Mouse (Mus musculus) kidney, adult 2 months (tissue): ENCODE data around the gene Gtf2h4. TPM values are rescaled to one million over a fixed set of nuclear protein-coding genes. Genes with fewer than 3 reads are reported as not detected.

Experiments used
- DNase-seq: peaks from one replicate; pipeline ENCODE4 v3.0.0; 2021
- H3K27ac ChIP-seq: fragments of 200-500 bp; 2 replicates; pipeline ENCODE4 v1.5.1; 2012; ENCODE audit warnings: low read depth, low read length, control low read depth, inconsistent platforms; ENCODE audit not compliant: insufficient read depth
- H3K27me3 ChIP-seq: fragments of 200-500 bp; replicated peaks from 2 replicates; pipeline ENCODE4 v1.6.1; 2012; ENCODE audit warnings: mild to moderate bottlenecking, moderate library complexity, low read length, inconsistent platforms; ENCODE audit not compliant: control insufficient read depth, insufficient read depth
- H3K36me3 ChIP-seq: fragments of 200-500 bp; 2 replicates; pipeline ENCODE4 v1.6.1; 2012; ENCODE audit warnings: mild to moderate bottlenecking, moderate library complexity, low read length, inconsistent platforms; ENCODE audit not compliant: control insufficient read depth, insufficient read depth
- H3K4me1 ChIP-seq: fragments of 200-500 bp; 2 replicates; pipeline ENCODE4 v1.6.1; 2011; ENCODE audit warnings: low read length; ENCODE audit not compliant: control insufficient read depth, insufficient read depth
- H3K4me3 ChIP-seq: fragments of 200-500 bp; 2 replicates; pipeline ENCODE4 v1.5.1; 2011; ENCODE audit warnings: mild to moderate bottlenecking, low read depth, low read length, control low read depth; ENCODE audit not compliant: insufficient read depth
- CTCF ChIP-seq: fragments of 200-500 bp; conservative IDR thresholded peaks from 2 replicates; pipeline ENCODE4 v1.5.1; 2011; ENCODE audit warnings: low read depth, mild to moderate bottlenecking, control low read depth, low read length, moderate library complexity, mixed read lengths; ENCODE audit not compliant: insufficient read depth, insufficient read length
- POLR2A ChIP-seq: fragments of 200-500 bp; IDR thresholded peaks from one replicate; pipeline ENCODE4 v1.6.1; 2011; ENCODE audit warnings: low read depth, low read length, control low read depth
- WGBS: fragments of 180-500 bp; shearing (Covaris S2); methylation state at CpG from one replicate; pipeline ENCODE4 v1.1.7; 2018; 5-methylcytosine and 5-hydroxymethylcytosine counted together
- polyA plus RNA-seq: library from polyadenylated mRNA; depleted of rRNA; stranded (reverse); fragments of >200 nt; gene quantifications from 2 replicates; pipeline ENCODE4 v1.2.3, GENCODE M21; 2012

The Gtf2h4 gene
- polyA plus RNA-seq, 1 experiment = 29.1 TPM

DNA sequence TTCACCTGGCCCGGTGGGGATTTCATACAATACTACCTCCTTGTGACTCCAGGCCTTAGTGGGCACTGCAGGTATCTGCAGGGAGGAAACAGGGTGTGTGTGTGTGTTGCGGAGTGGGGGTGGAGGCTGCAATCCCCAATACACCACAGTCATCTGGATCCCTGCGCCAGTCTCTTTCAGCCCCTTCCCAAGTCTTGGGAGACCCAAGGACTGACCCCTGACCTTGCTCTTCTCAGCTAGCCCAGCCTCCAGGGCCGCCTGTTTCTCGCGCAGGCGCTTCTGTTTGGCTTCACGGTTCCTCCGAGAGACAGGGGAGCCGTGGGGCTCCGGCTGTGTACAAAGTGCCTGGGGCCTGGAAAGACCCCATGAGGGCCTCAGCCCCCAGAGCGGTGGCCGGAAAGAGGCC, 6.7 kb downstream of the Gtf2h4 start:
- Histone ChIP-seq H3K27me3 (no peaks in the 10 kb centered on the region), H3K4me3 (peak overlapping the region; percentile 81), H3K27ac (0 out of 2 replicates have a peak overlapping the region, but pooled peaks have one; percentile 8), H3K4me1 (no peaks in the 10 kb centered on the region), H3K36me3 (no peaks in the 10 kb centered on the region)
- TF ChIP-seq CTCF = no peak
- no peak for TF ChIP-seq POLR2A
- 4% methylated on average over 13 of the region's 13 CpGs for WGBS
- DNase-seq = no peak

DNA sequence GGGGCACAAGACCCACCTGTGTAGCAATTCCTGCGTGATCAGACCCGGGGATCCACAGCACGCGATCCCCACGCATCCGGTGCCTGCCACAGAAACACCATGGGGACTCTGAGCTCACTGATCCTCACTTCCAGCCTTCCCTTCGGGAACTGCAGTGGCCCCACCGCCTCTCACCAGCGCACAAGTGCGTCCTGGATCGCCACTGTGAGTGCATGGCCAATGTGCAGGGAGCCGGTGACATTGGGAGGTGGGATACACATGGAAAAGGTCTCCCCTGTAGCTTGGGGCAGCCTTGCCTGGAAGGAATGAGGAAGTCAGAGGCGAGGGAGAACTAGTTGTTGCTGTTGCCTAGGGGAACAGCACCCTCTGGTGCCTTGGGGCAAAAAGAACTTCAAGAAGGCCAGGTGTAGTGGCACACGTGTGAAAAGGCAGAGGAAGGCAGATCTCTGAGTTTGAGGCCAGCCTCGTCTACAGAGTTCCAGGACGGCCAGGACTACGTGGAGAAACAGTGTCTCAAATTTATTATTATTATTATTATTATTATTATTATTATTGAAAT, 7.5 kb downstream of the Gtf2h4 start:
- Histone ChIP-seq H3K4me1 (no peaks in the 10 kb centered on the region), H3K4me3 (no peak overlapping the region), H3K36me3 (no peaks in the 10 kb centered on the region), H3K27me3 (no peaks in the 10 kb centered on the region), H3K27ac (no peak overlapping the region)
- peak; percentile 65 for DNase-seq
- TF ChIP-seq POLR2A (no peak), CTCF (peak; percentile 70)
- 64% methylated on average over 17 of the region's 17 CpGs for WGBS

DNA sequence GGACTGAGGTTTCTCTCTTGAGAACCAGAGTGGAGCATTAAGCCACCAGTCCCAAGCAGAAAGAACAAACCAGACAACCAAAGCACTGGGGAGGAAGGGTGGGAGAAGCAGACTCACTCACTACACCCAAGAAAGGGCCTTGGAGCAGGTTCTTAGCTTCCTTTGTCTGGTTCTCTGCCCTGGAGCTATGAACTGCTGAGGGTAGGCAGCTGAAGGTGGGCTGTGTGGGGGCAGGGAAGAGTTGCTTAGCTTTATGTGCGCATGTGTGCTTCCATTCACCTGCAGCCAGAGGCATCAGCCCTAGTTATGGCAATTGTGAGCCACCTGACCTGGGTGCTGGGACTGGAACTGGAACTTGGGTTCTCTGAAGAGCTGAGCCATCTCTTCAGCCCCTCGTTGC, 20.5 kb downstream of the Gtf2h4 start:
- H3K36me3 ChIP-seq = no peaks in the 10 kb centered on the region
- peaks cover 13% of the 10 kb centered on the region; the same call in 1 of the 2 replicates for H3K4me1 ChIP-seq
- no peak for DNase-seq
- TF ChIP-seq CTCF = no peak
- no peak for TF ChIP-seq POLR2A
- no peak overlapping the region for H3K4me3 ChIP-seq
- WGBS = 64% methylated on average over 2 of the region's 2 CpGs
- H3K27me3 ChIP-seq = no peaks in the 10 kb centered on the region
- H3K27ac ChIP-seq = no peak overlapping the region

DNA sequence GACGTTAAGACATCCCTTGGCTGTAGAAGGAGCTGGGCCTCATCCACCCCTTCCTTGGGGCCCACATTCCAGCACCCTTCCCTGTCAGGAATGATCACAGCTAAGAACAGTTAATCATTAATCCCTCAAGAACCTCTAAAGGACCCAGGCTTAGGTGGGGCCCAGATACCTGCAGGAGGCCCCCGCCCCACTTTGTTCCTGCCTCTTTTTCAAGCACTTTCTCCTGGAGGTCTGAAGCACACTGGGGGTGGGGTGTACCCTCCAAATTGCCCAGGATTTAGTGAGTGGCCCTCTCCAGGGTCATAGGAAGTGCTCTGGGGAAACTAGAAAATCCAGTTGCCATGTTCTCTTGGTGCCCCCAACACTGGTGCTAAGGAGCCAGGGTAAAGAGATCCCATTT, 24.1 kb downstream of the Gtf2h4 start:
- no peaks in the 10 kb centered on the region for H3K36me3 ChIP-seq
- no peak for TF ChIP-seq CTCF
- TF ChIP-seq POLR2A = no peak
- WGBS = 31% methylated on average over 2 of the region's 2 CpGs
- no peak overlapping the region for H3K4me3 ChIP-seq
- H3K27ac ChIP-seq = no peak overlapping the region; the same call in 1 of the 2 replicates
- peaks cover 13% of the 10 kb centered on the region; the same call in 1 of the 2 replicates for H3K4me1 ChIP-seq
- peak; percentile 48 for DNase-seq
- no peaks in the 10 kb centered on the region for H3K27me3 ChIP-seq

DNA sequence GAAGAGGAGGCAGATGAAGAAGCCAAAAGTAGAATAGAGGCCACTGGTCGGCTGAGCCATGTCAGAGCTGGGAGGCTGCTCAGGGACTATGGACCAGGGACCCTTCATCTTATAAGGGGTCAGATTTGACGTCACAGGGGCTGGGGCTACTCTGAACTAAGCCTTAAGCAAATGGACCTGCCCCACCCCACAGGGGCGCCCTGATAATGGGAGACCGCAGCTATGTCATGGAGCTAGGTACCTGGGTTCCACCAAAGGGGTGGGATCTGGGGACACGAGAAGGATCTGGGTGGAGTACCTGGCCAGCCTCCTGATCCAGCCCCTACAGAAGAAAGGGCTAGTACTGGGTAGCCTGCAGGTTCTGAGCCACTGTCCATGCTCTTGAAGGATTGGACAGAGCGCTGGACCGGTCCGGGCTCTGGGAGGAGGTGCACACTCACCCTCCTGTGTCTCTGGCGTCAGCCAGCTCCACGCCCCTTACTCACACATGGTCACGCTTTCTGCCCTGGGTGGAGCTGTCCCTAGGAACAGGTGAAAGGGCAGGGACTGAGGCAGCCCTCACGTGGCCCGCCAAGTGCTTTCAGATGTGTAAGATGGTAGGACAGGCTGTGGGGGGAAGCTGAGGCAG, 29.8 kb downstream of the Gtf2h4 start, which contains the start of gene Mucl3:
Gene Mucl3, minus strand, starts transcription at position 87 of the 628 bp plus-strand sequence.
- 58% methylated on average over 13 of the region's 13 CpGs for WGBS
- H3K36me3 ChIP-seq = no peaks in the 10 kb centered on the region
- no peaks in the 10 kb centered on the region for H3K4me1 ChIP-seq
- no peak within 1 kb of the TSS for H3K4me3 ChIP-seq
- no peaks in the 10 kb centered on the region for H3K27me3 ChIP-seq
- no peak within 1 kb of the TSS for H3K27ac ChIP-seq
- DNase-seq = no peak
- TF ChIP-seq CTCF (no peak), POLR2A (no peak)

DNA sequence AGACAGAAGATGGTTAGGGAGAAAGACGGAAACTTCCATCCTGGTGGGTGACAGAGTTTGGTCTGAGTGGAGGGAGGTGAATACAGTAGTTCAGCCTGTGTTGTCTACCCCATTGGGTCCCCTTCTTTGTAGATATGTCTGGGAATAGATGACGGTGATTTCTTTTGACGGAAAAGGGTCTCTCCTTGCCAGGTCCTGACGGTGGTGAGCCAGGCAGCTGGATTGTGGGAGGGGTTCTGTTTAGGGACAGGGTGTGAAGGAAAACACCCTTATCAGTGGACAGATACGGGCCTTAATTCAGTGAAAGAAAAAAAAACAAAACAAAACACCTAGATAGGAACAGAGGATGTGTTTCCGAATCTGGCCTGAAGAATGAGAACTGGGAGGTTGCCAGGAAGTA, 34.2 kb downstream of the Gtf2h4 start:
- TF ChIP-seq CTCF (no peak), POLR2A (no peak)
- Histone ChIP-seq H3K4me1 (no peaks in the 10 kb centered on the region; the same call in 1 of the 2 replicates), H3K4me3 (no peak overlapping the region), H3K36me3 (no peaks in the 10 kb centered on the region), H3K27ac (no peak overlapping the region), H3K27me3 (no peaks in the 10 kb centered on the region)
- DNase-seq = no peak
- 71% methylated on average over 6 of the region's 6 CpGs for WGBS

DNA sequence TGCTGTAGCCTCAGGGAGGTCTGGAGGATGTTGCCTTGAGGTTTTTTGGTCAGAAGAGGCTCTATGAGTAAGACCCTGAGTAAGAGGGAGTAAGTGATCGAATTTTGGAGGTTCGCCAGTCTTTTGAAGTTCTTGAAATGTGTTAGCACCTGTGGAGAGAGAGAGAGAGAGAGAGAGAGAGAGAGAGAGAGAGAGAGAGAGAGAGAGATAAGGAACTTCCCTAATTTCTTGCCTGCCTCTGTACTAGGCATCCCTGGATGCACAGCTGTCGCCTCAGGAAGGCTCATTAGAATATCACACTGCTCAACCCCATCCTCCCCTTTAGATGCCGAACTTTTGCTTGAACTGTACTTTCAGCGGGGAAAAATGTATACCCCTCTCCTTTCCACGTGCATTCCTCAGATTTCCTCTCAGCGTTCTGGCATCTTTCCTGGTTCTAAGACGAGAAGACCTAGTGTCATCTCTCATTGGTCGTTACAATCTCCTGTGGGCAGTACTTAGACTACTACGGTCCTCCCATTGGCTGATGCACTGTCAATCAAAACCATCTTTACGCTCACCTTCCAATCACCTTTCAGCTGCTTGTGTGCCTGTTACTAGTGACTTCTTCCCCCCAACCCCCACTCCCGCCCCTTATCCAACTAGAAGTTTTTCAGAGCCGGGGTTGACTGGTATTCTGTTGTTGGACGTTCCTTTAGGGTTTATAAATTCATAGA, 34.9 kb downstream of the Gtf2h4 start:
- Histone ChIP-seq H3K36me3 (no peaks in the 10 kb centered on the region), H3K27me3 (no peaks in the 10 kb centered on the region), H3K27ac (no peak overlapping the region), H3K4me3 (no peak overlapping the region), H3K4me1 (no peaks in the 10 kb centered on the region; the same call in 1 of the 2 replicates)
- peak; percentile 71 for DNase-seq
- TF ChIP-seq CTCF (no peak), POLR2A (no peak)
- WGBS = 21% methylated on average over 14 of the region's 14 CpGs
